Mouse (Mus musculus) embryonic fibroblast, embryonic 13.5 days (primary cell): ENCODE data around the gene Car3.

Experiments used
- CTCF ChIP-seq: IDR thresholded peaks from 2 replicates; pipeline ENCODE4 v1.5.1; 2011; ENCODE audit warnings: mild to moderate bottlenecking, control low read depth, low read length, moderate library complexity, borderline replicate concordance; ENCODE audit not compliant: insufficient read depth
- POLR2A ChIP-seq: IDR thresholded peaks from 2 replicates; pipeline ENCODE4 v1.6.1; 2011; ENCODE audit warnings: low read depth, mild to moderate bottlenecking, control low read depth, low read length, moderate library complexity

DNA sequence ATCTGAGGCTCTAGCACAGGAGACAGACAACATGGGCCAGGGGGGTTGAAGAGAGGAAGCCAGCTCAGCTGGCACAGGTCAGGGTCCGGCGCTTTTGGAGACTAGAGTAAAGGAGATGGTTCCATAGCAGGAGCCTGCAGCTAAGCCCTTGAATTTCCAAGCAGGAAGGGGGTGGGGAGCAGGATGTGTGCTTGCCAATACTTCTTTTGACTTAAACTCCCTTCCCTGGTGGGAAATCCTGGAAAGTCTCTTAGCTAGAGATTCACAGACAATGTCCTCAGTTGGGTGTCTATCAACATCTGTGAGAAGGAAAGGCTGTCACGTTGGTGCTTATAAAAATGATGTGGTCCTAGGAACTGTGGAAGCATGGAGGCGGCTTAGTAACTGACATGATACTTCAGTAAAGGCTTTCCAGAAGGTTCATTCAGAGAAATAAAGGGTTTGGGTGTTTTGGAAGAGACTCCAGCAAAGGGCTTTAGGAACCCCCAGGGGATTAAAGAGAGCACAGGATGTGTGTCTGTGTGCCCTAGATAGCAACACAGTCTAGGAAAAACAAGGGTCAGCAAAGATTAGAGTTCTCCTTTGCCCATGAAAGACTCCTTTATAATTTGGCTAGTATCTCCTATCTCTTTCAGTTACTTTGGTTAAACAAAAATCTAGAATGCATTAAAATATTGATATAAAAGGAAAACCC lies 26.6 kb downstream of the Car3 start:
- TF ChIP-seq CTCF (no peak), POLR2A (no peak)
